Mouse (Mus musculus) cerebellum, adult 2 months (tissue): ENCODE results near the gene Kank1. TPM values are rescaled to one million over a fixed set of nuclear protein-coding genes. Genes with fewer than 3 reads are reported as not detected.

Experiments
- DNase-seq, 2 experiments: peaks; one replicate each; pipeline ENCODE4 v3.0.0; 2021
- H3K27ac ChIP-seq: fragments of 200-500 bp; 2 replicates; pipeline ENCODE4 v1.5.1; 2012; ENCODE audit warnings: low read length, control low read depth, inconsistent platforms; ENCODE audit not compliant: insufficient read depth
- H3K27me3 ChIP-seq: fragments of 200-500 bp; 2 replicates; pipeline ENCODE4 v1.6.1; 2012; ENCODE audit warnings: inconsistent platforms, mild to moderate bottlenecking, low read length, moderate library complexity; ENCODE audit not compliant: control insufficient read depth, insufficient read depth
- H3K4me1 ChIP-seq: fragments of 200-500 bp; 2 replicates; pipeline ENCODE4 v1.6.1; 2011; ENCODE audit warnings: low read length; ENCODE audit not compliant: control insufficient read depth, insufficient read depth
- H3K4me3 ChIP-seq: fragments of 200-500 bp; replicated peaks from 2 replicates; pipeline ENCODE3; 2011; ENCODE audit warnings: mild to moderate bottlenecking, low read depth, low read length, control low read depth; ENCODE audit not compliant: insufficient read depth
- CTCF ChIP-seq: fragments of 200-500 bp; IDR thresholded peaks from 2 replicates; pipeline ENCODE4 v1.5.1; 2011; ENCODE audit warnings: low read depth, mild to moderate bottlenecking, control low read depth, low read length, moderate library complexity, borderline replicate concordance; ENCODE audit not compliant: insufficient read depth
- POLR2A ChIP-seq: fragments of 200-500 bp; IDR thresholded peaks from 2 replicates; pipeline ENCODE4 v1.6.1; 2011; ENCODE audit warnings: low read length, control low read depth, borderline replicate concordance; ENCODE audit not compliant: insufficient read depth
- WGBS: fragments of 180-500 bp; shearing (Covaris S2); methylation state at CpG from one replicate; pipeline ENCODE4 v1.1.7; 2018; 5-methylcytosine and 5-hydroxymethylcytosine counted together
- polyA plus RNA-seq: library from polyadenylated mRNA; depleted of rRNA; stranded (reverse); fragments of >200 nt; gene quantifications from 2 replicates; pipeline ENCODE4 v1.2.3, GENCODE M21; 2012

Gene Kank1
- polyA plus RNA-seq, 1 experiment: 12.0 TPM

GRCm38 (mm10) chr19:25266181-25266580 is 29.4 kb downstream of the Kank1 start:
- Histone ChIP-seq H3K4me1 (0 out of 2 replicates have a peak, but pooled peaks cover 2% of the 10 kb centered on the region), H3K4me3 (no peak overlapping the region), H3K27me3 (no peaks in the 10 kb centered on the region), H3K27ac (no peak overlapping the region)
- TF ChIP-seq CTCF: no peak
- TF ChIP-seq POLR2A: no peak
- 55% methylated on average over 9 of the region's 9 CpGs for WGBS
- no peak for DNase-seq

GRCm38 (mm10) chr19:25267247-25267646 is 30.5 kb downstream of the Kank1 start:
- H3K4me1 ChIP-seq: 0 out of 2 replicates have a peak, but pooled peaks cover 2% of the 10 kb centered on the region
- H3K4me3 ChIP-seq: no peak overlapping the region
- no peak for DNase-seq
- H3K27ac ChIP-seq: no peak overlapping the region
- no peaks in the 10 kb centered on the region for H3K27me3 ChIP-seq
- TF ChIP-seq CTCF (no peak), POLR2A (no peak)
- 50% methylated on average over 6 of the region's 6 CpGs for WGBS

- 0 out of 2 replicates have a peak, but pooled peaks cover 2% of the 10 kb centered on the region for H3K4me1 ChIP-seq
- H3K4me3 ChIP-seq: no peak overlapping the region
- no peak overlapping the region for H3K27ac ChIP-seq
- peak; percentile 41 to 58 for DNase-seq
- TF ChIP-seq POLR2A (no peak), CTCF (no peak)
- no peaks in the 10 kb centered on the region for H3K27me3 ChIP-seq
- 7% methylated on average over 6 of the region's 6 CpGs for WGBS
Measured at GRCm38 (mm10) chr19:25268532-25268931, 31.8 kb downstream of the Kank1 start.

- 70% methylated on average over 9 of the region's 9 CpGs for WGBS
- Histone ChIP-seq H3K4me3 (no peak overlapping the region), H3K27me3 (no peaks in the 10 kb centered on the region), H3K4me1 (0 out of 2 replicates have a peak, but pooled peaks cover 2% of the 10 kb centered on the region), H3K27ac (no peak overlapping the region)
- TF ChIP-seq POLR2A: no peak
- TF ChIP-seq CTCF: no peak
- DNase-seq: no peak
Measured at GRCm38 (mm10) chr19:25271591-25271990, 34.8 kb downstream of the Kank1 start.

GRCm38 (mm10) chr19:25273179-25273578 is 36.4 kb downstream of the Kank1 start:
- Histone ChIP-seq H3K27me3 (no peaks in the 10 kb centered on the region), H3K4me3 (no peak overlapping the region), H3K4me1 (0 out of 2 replicates have a peak, but pooled peaks cover 2% of the 10 kb centered on the region), H3K27ac (no peak overlapping the region)
- TF ChIP-seq CTCF: no peak
- no peak for TF ChIP-seq POLR2A
- DNase-seq: no peak

- Histone ChIP-seq H3K27me3 (no peaks in the 10 kb centered on the region), H3K4me3 (no peak overlapping the region), H3K4me1 (no peaks in the 10 kb centered on the region), H3K27ac (no peak overlapping the region)
- TF ChIP-seq POLR2A (no peak), CTCF (no peak)
- WGBS: 67% methylated on average over 15 of the region's 15 CpGs
- DNase-seq: no peak
Measured at GRCm38 (mm10) chr19:25276600-25277395, 40.0 kb downstream of the Kank1 start.

GRCm38 (mm10) chr19:25277761-25278160 is 41.0 kb downstream of the Kank1 start:
- 26% methylated on average over 5 of the region's 5 CpGs for WGBS
- TF ChIP-seq POLR2A (no peak), CTCF (no peak)
- H3K4me3 ChIP-seq: no peak overlapping the region

GRCm38 (mm10) chr19:25279603-25280002 is 42.8 kb downstream of the Kank1 start:
- 83% methylated on average over 5 of the region's 5 CpGs for WGBS
- H3K27ac ChIP-seq: no peak overlapping the region
- H3K27me3 ChIP-seq: no peaks in the 10 kb centered on the region
- DNase-seq: no peak
- no peaks in the 10 kb centered on the region for H3K4me1 ChIP-seq
- no peak for TF ChIP-seq POLR2A
- no peak for TF ChIP-seq CTCF
- H3K4me3 ChIP-seq: no peak overlapping the region

More at GRCm38 (mm10) chr19:25277761-25278160, 41.0 kb downstream of the Kank1 start:
- Histone ChIP-seq H3K27ac (no peak overlapping the region), H3K4me1 (no peaks in the 10 kb centered on the region), H3K27me3 (no peaks in the 10 kb centered on the region)
- no peak for DNase-seq
